ENCODE assay signal across 15 mouse cellular contexts in the genomic region with DNA sequence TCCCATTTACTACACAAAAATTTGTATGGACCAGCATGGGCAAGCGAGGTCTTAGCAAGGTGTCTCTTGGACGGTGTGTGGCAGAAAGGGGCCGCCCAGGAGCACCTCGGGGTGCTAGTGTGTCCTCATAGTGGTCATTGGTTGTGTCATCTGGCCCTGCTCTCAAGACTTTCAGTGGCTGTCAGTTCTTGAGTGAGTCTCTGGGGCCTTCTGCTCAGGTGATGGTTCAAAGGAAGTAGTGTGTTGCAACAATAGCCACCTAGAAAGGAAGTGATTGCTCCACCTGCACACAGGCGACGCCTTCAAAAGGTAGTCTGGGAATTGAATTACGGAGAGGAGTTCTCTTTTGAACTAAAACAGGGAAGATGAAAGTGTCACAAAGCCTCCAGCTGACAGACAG. TPM values are rescaled to one million over a fixed set of nuclear protein-coding genes. Genes with fewer than 3 reads are reported as not detected.
A peak's percentile ranks its signal among the peaks of the same experiment; 100 is the strongest.
DNase-seq lines count a peak whose midpoint lies in the region; ATAC-seq lines count a peak whose summit lies in the region.
"Had no signal": no experiment of that assay in that cellular context is flagged by ENCODE, and none has a peak within 500 bp of the region (broad histone marks: within the 10 kb centered on the region; RNA-seq: fewer than 3 reads in every experiment).

No protein-coding gene starts in this region.

- H3K27ac ChIP-seq in neural tube, embryonic 12.5 days = no peak overlapping the region
- no peak overlapping the region for H3K27ac ChIP-seq in hindbrain, embryonic 15.5 days (replicated peaks)
- no peak overlapping the region for H3K27ac ChIP-seq in midbrain, embryonic 14.5 days (replicated peaks; ENCODE audit: low read depth, low read length)
- H3K27ac ChIP-seq: lung, embryonic 15.5 days had no signal

- H3K9me3 ChIP-seq in neural tube, embryonic 12.5 days = no peaks in the 10 kb centered on the region
- H3K9me3 ChIP-seq in hindbrain, embryonic 15.5 days = no peaks in the 10 kb centered on the region
- no peaks in the 10 kb centered on the region for H3K9me3 ChIP-seq in midbrain, embryonic 14.5 days (ENCODE audit: control insufficient read depth, low read length)
- H3K9me3 ChIP-seq: lung, embryonic 15.5 days had no signal

- no peak overlapping the region for H3K4me3 ChIP-seq in neural tube, embryonic 12.5 days
- no peak overlapping the region for H3K4me3 ChIP-seq in hindbrain, embryonic 15.5 days
- H3K4me3 ChIP-seq in midbrain, embryonic 14.5 days (replicated peaks; ENCODE audit: low read depth, low read length) = no peak overlapping the region
- H3K4me3 ChIP-seq: lung, embryonic 15.5 days had no signal

- peak overlapping the region; percentile 28; the same call in 1 of the 2 replicates for H3K4me2 ChIP-seq in neural tube, embryonic 12.5 days (replicated peaks)
- peak overlapping the region; percentile 86 for H3K4me2 ChIP-seq in hindbrain, embryonic 15.5 days
- H3K4me2 ChIP-seq in midbrain, embryonic 14.5 days (ENCODE audit: low read length) = peak overlapping the region; percentile 83
- H3K4me2 ChIP-seq: lung, embryonic 15.5 days had no signal

- no peak for DNase-seq in neural tube, embryonic 10.5 days (ENCODE audit: extremely low spot score, low spot score)
- DNase-seq in midbrain, embryonic 14.5 days = no peak
- DNase-seq in retina, postnatal 1 day = no peak
- no peak for DNase-seq in thymus, postnatal 4 days
- no peak for DNase-seq in gastrocnemius, adult 18-20 months (ENCODE audit: low spot score)
- DNase-seq: cerebellum, adult 11 months; heart, adult 18-20 months; heart, postnatal 10 days; kidney, adult 2 months; right cerebral cortex, postnatal 25 days had no signal

- H3K27me3 ChIP-seq in neural tube, embryonic 12.5 days (replicated peaks) = 0 out of 2 replicates have a peak, but pooled peaks cover 3% of the 10 kb centered on the region
- H3K27me3 ChIP-seq in hindbrain, embryonic 15.5 days = no peaks in the 10 kb centered on the region
- H3K27me3 ChIP-seq in midbrain, embryonic 14.5 days (ENCODE audit: control insufficient read depth, insufficient read depth, low read length) = no peaks in the 10 kb centered on the region
- H3K27me3 ChIP-seq: CH12.LX had no signal

- peaks cover 52% of the 10 kb centered on the region for H3K4me1 ChIP-seq in neural tube, embryonic 12.5 days
- peaks cover 79% of the 10 kb centered on the region for H3K4me1 ChIP-seq in hindbrain, embryonic 15.5 days (replicated peaks)
- H3K4me1 ChIP-seq in midbrain, embryonic 14.5 days (ENCODE audit: control insufficient read depth, insufficient read depth, low read length) = peaks cover 72% of the 10 kb centered on the region
- H3K4me1 ChIP-seq: lung, embryonic 15.5 days had no signal

- ATAC-seq in neural tube, embryonic 12.5 days (ENCODE audit: low FRiP score, low read depth) = no peak
- ATAC-seq in hindbrain, embryonic 15.5 days (ENCODE audit: low FRiP score, low read depth) = no peak
- ATAC-seq in midbrain, embryonic 14.5 days (ENCODE audit: low FRiP score, low TSS enrichment) = no peak
- ATAC-seq: activated CD4-positive, CD25-positive, alpha-beta regulatory T cell, adult 4 months had no signal

- H3K36me3 ChIP-seq in neural tube, embryonic 12.5 days = no peaks in the 10 kb centered on the region
- H3K36me3 ChIP-seq in hindbrain, embryonic 15.5 days = no peaks in the 10 kb centered on the region
- peaks cover 7% of the 10 kb centered on the region; the same call in 1 of the 2 replicates for H3K36me3 ChIP-seq in midbrain, embryonic 14.5 days (ENCODE audit: control insufficient read depth, insufficient read depth, low read length)
- H3K36me3 ChIP-seq: lung, embryonic 15.5 days had no signal

- no peak overlapping the region for H3K9ac ChIP-seq in neural tube, embryonic 12.5 days
- H3K9ac ChIP-seq in hindbrain, embryonic 15.5 days = no peak overlapping the region
- no peak overlapping the region for H3K9ac ChIP-seq in midbrain, embryonic 14.5 days (replicated peaks; ENCODE audit: low read length)
- H3K9ac ChIP-seq: lung, embryonic 15.5 days had no signal

- WGBS in neural tube, embryonic 12.5 days = 92% methylated on average over 7 of the region's 7 CpGs
- 77% methylated on average over 7 of the region's 7 CpGs for WGBS in hindbrain, embryonic 15.5 days
- WGBS in midbrain, embryonic 14.5 days = 84% methylated on average over 7 of the region's 7 CpGs

RNA-seq across cellular contexts. Expression of a gene that starts 11.2 kb away (rescaled TPM):
- 31.1 and 34.7 TPM in 2 replicates for polyA plus RNA-seq in neural tube, embryonic 12.5 days (2016; fragmentation: Nextera tagmentation; extraction: Ambion mirVana)
- 29.9 and 33.9 TPM in 2 replicates for polyA plus RNA-seq in hindbrain, embryonic 15.5 days (2015; fragmentation: Nextera tagmentation; extraction: Ambion mirVana)
- polyA plus RNA-seq in midbrain, embryonic 14.5 days (2014; fragmentation: Nextera tagmentation; extraction: Ambion mirVana) = 17.3 and 19.2 TPM in 2 replicates
- under 1 TPM; 0.02 TPM for total RNA-seq in gastrocnemius, adult 18-20 months (2021)
- total RNA-seq: CH12.LX; heart, adult 18-20 months had no signal
- polyA plus RNA-seq: activated CD4-positive, CD25-positive, alpha-beta regulatory T cell, adult 4 months had no signal

Comparison
In these comparisons a context has a peak if more than half of its experiments do, and no peak if none do; other contexts are left out.
1. H3K4me2 ChIP-seq: peak in every context shown above with its lines; median percentile 86 in hindbrain, embryonic 15.5 days; 83 in midbrain, embryonic 14.5 days; 28 in neural tube, embryonic 12.5 days.